Mouse (Mus musculus) heart, embryonic 12.5 days (tissue): ENCODE results near the gene Fam171a2. TPM values are rescaled to one million over a fixed set of nuclear protein-coding genes. Genes with fewer than 3 reads are reported as not detected.

ENCODE experiments used
- ATAC-seq: fragments of 200-750 bp; cut with Nextera tagmentation; 2 replicates; pipeline ENCODE4 v1.8.0; 2017; ENCODE audit warnings: moderate TSS enrichment, moderate library complexity; ENCODE audit not compliant: insufficient number of reproducible peaks, low FRiP score
- H3K27ac ChIP-seq: fragments of 300-500 bp; sonication (generic); 2 replicates; pipeline ENCODE4 v1.5.1; 2016; ENCODE audit warnings: mild to moderate bottlenecking, moderate library complexity; ENCODE audit not compliant: poor library complexity, severe bottlenecking
- H3K27me3 ChIP-seq: fragments of 300-500 bp; sonication (generic); replicated peaks from 2 replicates; pipeline ENCODE4 v1.6.1; 2016; ENCODE audit warnings: mild to moderate bottlenecking, moderate library complexity
- H3K36me3 ChIP-seq: fragments of 300-500 bp; sonication (generic); 2 replicates; pipeline ENCODE4 v1.6.1; 2016; ENCODE audit warnings: mild to moderate bottlenecking, moderate library complexity
- H3K4me1 ChIP-seq: fragments of 300-500 bp; sonication (generic); replicated peaks from 2 replicates; pipeline ENCODE4 v1.6.1; 2016; ENCODE audit warnings: mild to moderate bottlenecking
- H3K4me2 ChIP-seq: fragments of 300-500 bp; sonication (generic); 2 replicates; pipeline ENCODE4 v1.6.1; 2016; ENCODE audit warnings: mild to moderate bottlenecking, moderate library complexity
- H3K4me3 ChIP-seq: fragments of 300-500 bp; sonication (generic); 2 replicates; pipeline ENCODE4 v1.5.1; 2016; ENCODE audit warnings: mild to moderate bottlenecking
- H3K9ac ChIP-seq: fragments of 300-500 bp; sonication (generic); 2 replicates; pipeline ENCODE4 v1.6.1; 2016; ENCODE audit warnings: mild to moderate bottlenecking, moderate library complexity
- H3K9me3 ChIP-seq: fragments of 300-500 bp; sonication (generic); replicated peaks from 2 replicates; pipeline ENCODE4 v1.6.1; 2016; ENCODE audit warnings: mild to moderate bottlenecking, moderate library complexity
- WGBS: fragments of 180-500 bp; shearing (Covaris S2); methylation state at CpG from one replicate; pipeline ENCODE4 v1.1.7; 2016; 5-methylcytosine and 5-hydroxymethylcytosine counted together
- polyA plus RNA-seq: library from polyadenylated mRNA; unstranded; fragments of >200 nt; fragmentation: Nextera tagmentation; extraction: Ambion mirVana; gene quantifications from 2 replicates; pipeline ENCODE4 v1.2.1, GENCODE M21; 2016

Fam171a2 gene
- polyA plus RNA-seq, 1 experiment from 2014 or later: 4.5 TPM

DNA sequence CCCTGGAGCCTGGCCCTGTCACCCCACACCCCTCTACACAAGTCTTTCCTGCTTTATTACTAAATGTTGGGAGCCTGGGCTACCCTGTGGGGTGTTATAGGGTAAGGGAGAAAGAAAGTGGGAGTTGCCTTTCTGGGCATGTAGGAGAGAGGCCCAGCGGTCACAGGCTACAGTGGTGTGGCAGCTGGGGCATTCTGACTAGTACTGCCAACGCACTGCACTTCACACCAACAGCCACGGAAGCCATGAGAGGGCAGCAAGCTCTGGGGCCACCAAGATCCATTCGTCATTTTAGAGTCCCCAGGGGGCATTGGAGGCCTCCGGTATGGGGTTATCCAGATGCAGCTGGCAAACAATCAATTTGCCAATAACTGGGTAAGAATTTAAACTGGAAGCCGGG, 5.4 kb downstream of the Fam171a2 start:
- Histone ChIP-seq H3K36me3 (peaks cover 50% of the 10 kb centered on the region), H3K27ac (no peak overlapping the region), H3K27me3 (peaks cover 8% of the 10 kb centered on the region; the same call in 1 of the 2 replicates), H3K4me2 (no peak overlapping the region), H3K4me3 (no peak overlapping the region), H3K9me3 (no peaks in the 10 kb centered on the region), H3K4me1 (peaks cover 43% of the 10 kb centered on the region), H3K9ac (no peak overlapping the region)
- WGBS: 88% methylated on average over 6 of the region's 6 CpGs
- ATAC-seq: no peak

DNA sequence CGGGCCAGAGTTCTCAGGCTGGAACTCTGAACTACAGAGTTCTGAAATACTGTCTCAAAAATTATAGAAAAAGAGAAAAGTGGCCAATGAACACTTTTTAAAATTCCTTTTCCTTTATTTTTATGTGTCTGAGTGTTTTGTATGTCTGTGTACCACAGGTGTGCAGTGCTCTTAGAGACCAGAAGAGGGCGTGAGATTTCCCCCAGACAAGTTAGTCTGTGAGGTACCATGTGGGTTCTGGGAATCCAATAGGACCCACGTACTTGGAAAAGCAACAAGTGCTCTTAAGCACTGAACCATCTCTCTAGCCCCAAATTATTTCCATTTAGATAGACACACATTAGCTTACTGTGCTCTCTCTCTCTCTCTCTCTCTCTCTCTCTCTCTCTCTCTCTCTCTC, 6.0 kb downstream of the Fam171a2 start:
- H3K27ac ChIP-seq: no peak overlapping the region
- H3K4me1 ChIP-seq: peaks cover 45% of the 10 kb centered on the region
- peaks cover 8% of the 10 kb centered on the region; the same call in 1 of the 2 replicates for H3K27me3 ChIP-seq
- H3K9ac ChIP-seq: no peak overlapping the region
- H3K4me2 ChIP-seq: no peak overlapping the region
- H3K9me3 ChIP-seq: no peaks in the 10 kb centered on the region
- ATAC-seq: no peak
- no peak overlapping the region for H3K4me3 ChIP-seq
- peaks cover 51% of the 10 kb centered on the region for H3K36me3 ChIP-seq
- WGBS: 73% methylated on average over 3 of the region's 3 CpGs

DNA sequence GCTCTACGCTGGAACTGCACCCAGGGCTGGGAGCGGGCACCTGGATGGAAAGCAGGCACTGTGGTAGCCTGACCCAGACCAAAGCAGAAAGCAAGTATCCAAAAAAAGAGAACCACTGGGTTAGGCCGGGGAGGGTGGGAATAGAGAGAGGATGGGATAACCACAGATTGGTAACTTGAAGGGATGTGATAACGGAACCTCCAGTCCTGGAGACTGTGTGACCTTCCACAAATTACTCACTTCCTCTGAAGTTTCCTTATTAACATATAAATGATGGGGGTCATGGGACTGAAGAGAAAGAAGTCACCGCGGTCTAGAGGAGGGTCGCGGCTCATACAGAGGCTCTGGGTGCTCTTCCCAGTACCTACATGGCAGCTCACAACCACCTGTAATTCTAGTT, 7.2 kb downstream of the Fam171a2 start:
- H3K27ac ChIP-seq: no peak overlapping the region
- peaks cover 33% of the 10 kb centered on the region for H3K4me1 ChIP-seq
- H3K36me3 ChIP-seq: peaks cover 63% of the 10 kb centered on the region
- no peaks in the 10 kb centered on the region for H3K9me3 ChIP-seq
- ATAC-seq: no peak
- 87% methylated on average over 8 of the region's 8 CpGs for WGBS
- no peak overlapping the region for H3K4me2 ChIP-seq
- no peak overlapping the region for H3K9ac ChIP-seq
- H3K27me3 ChIP-seq: peaks cover 8% of the 10 kb centered on the region; the same call in 1 of the 2 replicates
- no peak overlapping the region for H3K4me3 ChIP-seq

DNA sequence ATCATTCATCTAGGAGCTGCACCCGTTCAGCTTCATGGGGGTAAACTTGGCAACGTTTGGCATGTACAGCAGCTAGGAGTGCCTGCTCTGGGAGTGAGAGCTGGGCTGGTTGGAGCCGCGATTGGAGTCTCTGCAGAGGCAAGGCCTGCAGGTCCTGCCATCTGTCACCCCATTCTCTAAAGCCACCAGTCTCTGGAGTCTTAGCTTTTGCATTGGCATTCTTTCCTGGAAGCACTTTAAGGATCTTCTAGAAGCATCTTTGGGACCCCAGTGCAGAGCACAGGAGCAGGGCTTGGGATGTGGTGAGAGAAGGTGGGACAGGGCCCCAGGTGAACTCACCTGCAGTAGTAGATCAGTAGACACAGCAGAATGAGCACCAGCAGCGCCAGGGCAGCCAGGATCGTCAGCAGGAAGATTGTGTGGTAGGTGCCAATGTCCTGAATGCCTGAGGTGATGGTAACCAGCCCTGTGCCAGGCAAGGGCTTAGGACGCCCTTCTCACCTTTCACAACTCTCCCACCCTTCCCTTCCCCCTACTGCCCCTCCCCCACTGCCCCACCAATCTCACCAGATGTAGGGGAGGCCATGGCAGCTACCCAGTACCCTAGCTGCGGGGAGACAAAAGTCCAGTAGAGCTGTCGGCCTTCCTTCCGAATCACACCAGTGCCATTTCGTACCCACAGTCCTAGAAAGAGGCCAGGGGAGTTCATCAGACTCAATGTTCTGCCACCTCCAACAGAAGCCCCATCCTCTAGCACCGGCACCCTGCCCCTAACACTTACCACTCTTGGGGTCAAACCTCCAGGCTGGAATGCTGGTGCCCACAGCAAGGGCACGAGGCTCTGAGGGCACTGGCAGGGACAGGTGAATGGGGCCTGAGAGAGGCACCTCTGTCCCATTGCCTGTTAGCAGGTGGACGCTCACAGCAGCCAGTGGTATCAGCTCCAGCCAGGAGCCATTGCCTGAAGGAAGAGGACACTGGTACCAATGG, 8.1 kb downstream of the Fam171a2 start:
- Histone ChIP-seq H3K4me2 (peak overlapping the region; percentile 93), H3K27me3 (peaks cover 8% of the 10 kb centered on the region; the same call in 1 of the 2 replicates), H3K27ac (no peak overlapping the region), H3K36me3 (peaks cover 71% of the 10 kb centered on the region), H3K9me3 (no peaks in the 10 kb centered on the region), H3K4me1 (peaks cover 24% of the 10 kb centered on the region), H3K4me3 (no peak overlapping the region), H3K9ac (no peak overlapping the region)
- no peak for ATAC-seq
- 73% methylated on average over 14 of the region's 14 CpGs for WGBS

DNA sequence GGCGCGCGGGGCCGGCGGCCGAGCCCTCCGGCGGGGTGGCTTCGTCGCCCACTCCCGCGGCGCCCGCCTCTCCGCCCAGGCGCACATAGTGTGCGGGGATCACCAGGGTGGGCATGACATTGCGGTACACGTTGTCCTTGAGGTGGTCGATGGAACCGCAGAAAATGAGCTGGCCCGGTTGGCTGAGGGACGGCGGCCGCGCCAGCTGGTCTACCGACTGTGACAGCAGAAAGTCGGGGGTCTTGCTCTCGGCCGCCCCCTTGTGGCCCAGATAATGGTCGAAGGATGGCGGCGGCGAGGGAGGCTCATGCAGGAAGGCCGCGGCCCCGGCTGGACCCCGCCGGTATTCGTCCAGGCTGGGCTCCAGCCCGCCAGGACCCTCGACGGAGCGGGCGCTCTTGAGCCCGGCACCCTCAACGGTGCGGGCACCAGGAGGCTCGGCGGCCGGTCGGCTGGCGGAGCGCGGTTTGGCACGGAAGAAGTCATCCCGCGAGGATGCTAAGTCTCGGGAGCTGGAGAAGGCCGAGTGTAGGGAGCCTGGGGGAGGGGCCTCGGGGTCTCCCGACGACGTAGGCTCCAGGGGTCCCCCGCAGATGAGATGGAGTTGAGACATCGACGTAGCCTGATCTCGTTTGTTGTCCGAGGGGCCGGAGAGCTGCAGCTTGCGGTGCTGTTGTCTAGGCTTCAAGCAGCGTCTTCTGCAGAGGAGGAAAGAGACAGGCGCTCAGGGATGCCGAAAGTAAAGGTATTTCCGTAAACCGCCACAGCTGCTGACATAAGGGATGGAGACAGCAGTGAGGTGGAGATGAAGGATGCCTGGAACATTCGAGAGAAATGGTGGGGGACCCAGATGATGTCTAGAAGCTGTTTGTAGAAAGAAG, 9.0 kb downstream of the Fam171a2 start:
- H3K27me3 ChIP-seq: peaks cover 8% of the 10 kb centered on the region; the same call in 1 of the 2 replicates

DNA sequence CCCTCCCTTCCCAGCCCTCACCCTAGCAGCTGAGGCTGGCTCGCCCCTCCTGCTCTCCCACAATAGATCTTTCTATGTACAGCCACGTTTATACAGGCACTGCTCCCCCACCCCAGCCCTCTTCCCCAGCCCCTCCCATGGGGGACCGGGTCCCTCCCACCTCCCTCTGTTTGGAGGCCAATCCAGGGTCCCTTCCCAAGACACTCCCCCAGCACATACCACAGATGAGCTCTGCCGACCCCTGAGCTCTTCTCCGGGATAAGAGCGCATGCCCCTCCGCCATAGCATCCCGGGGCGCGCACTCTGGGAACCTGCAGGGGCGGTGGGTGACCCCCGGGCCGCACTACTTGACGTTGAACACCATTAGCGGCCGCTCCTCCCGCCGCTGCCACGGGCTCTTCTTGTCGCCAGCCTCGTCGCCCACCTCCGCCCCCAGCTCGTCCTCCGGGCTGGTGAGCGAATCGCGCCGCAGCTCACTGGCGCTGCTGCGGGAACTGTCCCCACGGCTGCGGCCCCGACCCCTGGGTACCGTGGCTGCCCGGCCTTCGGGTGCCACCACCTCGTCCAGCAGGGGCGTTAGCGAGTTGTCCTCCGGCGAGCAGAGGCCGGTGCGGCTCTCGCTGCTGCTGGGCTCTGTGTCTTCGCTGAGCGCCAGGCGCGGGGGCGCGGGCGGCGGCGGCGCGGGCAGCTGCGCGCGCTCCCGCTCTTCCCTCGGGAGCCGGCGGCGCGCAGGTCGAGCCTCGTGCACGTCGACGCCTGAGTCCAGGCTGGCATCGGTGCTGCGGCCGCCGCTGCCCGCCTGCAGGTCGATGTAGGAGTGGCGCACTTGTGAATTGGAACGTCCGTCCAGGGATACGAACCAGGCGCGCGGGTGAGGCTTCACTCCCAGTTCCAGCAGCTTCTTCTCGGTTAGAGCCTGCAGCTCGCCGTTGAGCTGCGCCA, 10.1 kb downstream of the Fam171a2 start:
- Histone ChIP-seq H3K4me3 (peak overlapping the region; percentile 54), H3K27ac (peak overlapping the region; percentile 14), H3K9me3 (no peaks in the 10 kb centered on the region), H3K9ac (peak overlapping the region; percentile 71), H3K4me1 (peaks cover 20% of the 10 kb centered on the region), H3K36me3 (peaks cover 72% of the 10 kb centered on the region), H3K4me2 (peak overlapping the region; percentile 93), H3K27me3 (peaks cover 8% of the 10 kb centered on the region; the same call in 1 of the 2 replicates)
- 9% methylated on average over 87 of the region's 87 CpGs for whole genome bisulfite sequencing
- 0 out of 2 replicates have a peak, but pooled peaks have one; percentile 22 for ATAC-seq

More for the DNA sequence above, 9.0 kb downstream of the Fam171a2 start:
- Histone ChIP-seq H3K4me2 (peak overlapping the region; percentile 93), H3K36me3 (peaks cover 72% of the 10 kb centered on the region), H3K4me1 (peaks cover 15% of the 10 kb centered on the region), H3K4me3 (peak overlapping the region; percentile 54), H3K27ac (0 out of 2 replicates have a peak overlapping the region, but pooled peaks have one; percentile 14), H3K9me3 (no peaks in the 10 kb centered on the region), H3K9ac (peak overlapping the region; percentile 71)
- WGBS: 10% methylated on average over 70 of the region's 77 CpGs
- ATAC-seq: peak; percentile 23

DNA sequence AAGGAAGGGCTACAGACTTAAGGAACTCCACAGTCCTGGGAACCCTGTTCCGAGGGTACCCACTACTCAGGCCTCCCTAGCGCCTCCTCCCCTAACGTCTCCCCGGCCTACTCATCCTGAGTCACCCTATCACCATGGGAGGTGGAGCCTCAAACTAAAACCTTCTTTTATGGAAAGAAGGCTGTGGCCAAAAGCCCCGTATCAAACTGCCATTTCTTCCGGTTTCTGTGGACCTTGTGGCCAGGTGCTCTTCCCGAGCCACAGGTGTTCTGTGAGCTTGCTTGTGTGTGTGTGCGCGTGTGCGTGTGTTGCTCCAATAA, 11.1 kb downstream of the Fam171a2 start:
- no peak overlapping the region for H3K4me3 ChIP-seq
- no peak overlapping the region for H3K4me2 ChIP-seq
- ATAC-seq: no peak
- no peak overlapping the region for H3K9ac ChIP-seq
- H3K9me3 ChIP-seq: no peaks in the 10 kb centered on the region
- peaks cover 8% of the 10 kb centered on the region; the same call in 1 of the 2 replicates for H3K27me3 ChIP-seq
- peaks cover 27% of the 10 kb centered on the region for H3K4me1 ChIP-seq
- H3K27ac ChIP-seq: no peak overlapping the region
- H3K36me3 ChIP-seq: peaks cover 64% of the 10 kb centered on the region
- WGBS: 82% methylated on average over 10 of the region's 10 CpGs

DNA sequence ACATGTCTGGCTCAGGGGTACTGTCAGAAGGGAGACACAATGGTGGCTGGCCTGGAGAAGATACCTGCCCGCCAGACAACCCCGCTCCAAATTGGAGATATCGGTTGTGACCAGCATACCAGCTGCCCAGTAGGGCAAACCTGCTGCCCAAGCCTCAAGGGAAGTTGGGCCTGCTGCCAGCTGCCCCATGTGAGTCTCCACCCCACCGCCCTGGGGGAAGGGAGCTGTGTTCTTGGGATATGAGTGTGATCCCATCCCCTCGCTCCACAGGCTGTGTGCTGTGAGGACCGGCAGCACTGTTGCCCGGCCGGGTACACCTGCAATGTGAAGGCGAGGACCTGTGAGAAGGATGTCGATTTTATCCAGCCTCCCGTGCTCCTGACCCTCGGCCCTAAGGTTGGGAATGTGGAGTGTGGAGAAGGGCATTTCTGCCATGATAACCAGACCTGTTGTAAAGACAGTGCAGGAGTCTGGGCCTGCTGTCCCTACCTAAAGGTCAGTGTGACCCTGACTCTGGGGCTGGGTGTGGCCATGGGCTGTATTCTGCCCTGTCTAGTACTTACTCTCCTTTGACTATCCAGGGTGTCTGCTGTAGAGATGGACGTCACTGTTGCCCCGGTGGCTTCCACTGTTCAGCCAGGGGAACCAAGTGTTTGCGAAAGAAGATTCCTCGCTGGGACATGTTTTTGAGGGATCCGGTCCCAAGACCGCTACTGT, 11.6 kb downstream of the Fam171a2 start:
- no peak overlapping the region for H3K4me2 ChIP-seq
- H3K4me3 ChIP-seq: no peak overlapping the region
- no peak for ATAC-seq
- H3K4me1 ChIP-seq: peaks cover 31% of the 10 kb centered on the region
- H3K27ac ChIP-seq: no peak overlapping the region
- 88% methylated on average over 18 of the region's 18 CpGs for WGBS
- H3K36me3 ChIP-seq: peaks cover 59% of the 10 kb centered on the region
- peaks cover 8% of the 10 kb centered on the region; the same call in 1 of the 2 replicates for H3K27me3 ChIP-seq
- no peaks in the 10 kb centered on the region for H3K9me3 ChIP-seq
- H3K9ac ChIP-seq: no peak overlapping the region

DNA sequence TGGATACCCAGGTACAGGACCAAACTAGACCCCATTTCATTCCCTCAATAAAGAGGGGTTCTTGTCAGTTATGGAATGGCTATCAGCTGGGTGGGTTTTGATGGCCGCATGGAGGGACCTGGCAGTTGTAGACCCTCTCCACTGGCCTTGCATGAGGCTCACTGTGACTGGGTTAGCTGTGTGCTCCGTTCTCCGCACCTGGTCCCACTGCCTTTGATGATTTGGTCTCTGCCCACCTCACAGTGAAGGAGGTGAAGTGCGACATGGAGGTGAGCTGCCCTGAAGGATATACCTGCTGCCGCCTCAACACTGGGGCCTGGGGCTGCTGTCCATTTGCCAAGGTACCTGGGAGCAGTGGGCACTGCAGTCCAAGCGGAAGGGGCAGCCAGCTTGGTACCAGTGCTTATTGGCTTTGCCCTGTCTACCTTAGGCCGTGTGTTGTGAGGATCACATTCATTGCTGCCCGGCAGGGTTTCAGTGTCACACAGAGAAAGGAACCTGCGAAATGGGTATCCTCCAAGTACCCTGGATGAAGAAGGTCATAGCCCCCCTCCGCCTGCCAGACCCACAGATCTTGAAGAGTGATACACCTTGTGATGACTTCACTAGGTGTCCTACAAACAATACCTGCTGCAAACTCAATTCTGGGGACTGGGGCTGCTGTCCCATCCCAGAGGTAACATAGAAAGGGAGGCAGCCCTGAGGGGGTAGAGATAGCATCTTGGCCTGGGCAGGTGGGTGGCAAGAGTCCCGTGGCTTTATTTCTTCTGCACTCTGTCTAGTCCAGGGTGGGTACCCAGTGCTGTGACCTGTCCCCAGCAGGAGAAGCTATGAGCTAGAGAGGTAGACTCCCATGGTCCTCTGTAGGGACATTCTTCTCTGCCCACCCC, 12.4 kb downstream of the Fam171a2 start:
- 85% methylated on average over 11 of the region's 11 CpGs for WGBS
- H3K9ac ChIP-seq: no peak overlapping the region

More for the DNA sequence above, 12.4 kb downstream of the Fam171a2 start:
- Histone ChIP-seq H3K9me3 (no peaks in the 10 kb centered on the region), H3K27me3 (peaks cover 8% of the 10 kb centered on the region; the same call in 1 of the 2 replicates), H3K4me1 (peaks cover 31% of the 10 kb centered on the region), H3K4me2 (no peak overlapping the region), H3K27ac (no peak overlapping the region), H3K36me3 (peaks cover 50% of the 10 kb centered on the region), H3K4me3 (no peak overlapping the region)
- no peak for ATAC-seq
